In the genomic region with DNA sequence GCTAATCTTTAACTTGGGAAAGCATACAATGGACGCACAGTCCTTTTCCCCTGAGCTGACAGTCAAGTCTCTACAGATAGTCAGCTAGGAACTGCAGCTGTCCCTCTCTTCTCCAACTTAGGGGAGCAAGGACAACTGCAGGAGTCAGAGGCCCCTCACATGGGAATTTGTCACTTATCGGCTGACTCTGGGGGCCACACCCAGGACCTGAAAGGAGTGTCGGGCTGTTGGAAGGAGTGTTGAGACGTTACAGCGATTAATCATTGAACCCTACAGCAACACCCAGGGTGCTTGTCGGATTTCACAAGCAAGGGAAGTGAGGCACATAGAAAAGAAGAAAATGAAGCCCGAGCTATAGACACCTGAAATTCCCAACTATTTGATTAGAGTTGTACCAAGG, we compare ENCODE assay signal across 24 mouse cellular contexts. TPM values are rescaled to one million over a fixed set of nuclear protein-coding genes. Genes with fewer than 3 reads are reported as not detected.
A peak's percentile ranks its signal among the peaks of the same experiment; 100 is the strongest.
DNase-seq lines count a peak whose midpoint lies in the region; ATAC-seq and TF ChIP-seq lines count a peak whose summit lies in the region.
"Had no signal": no experiment of that assay in that cellular context is flagged by ENCODE, and none has a peak within 500 bp of the region (broad histone marks: within the 10 kb centered on the region; RNA-seq: fewer than 3 reads in every experiment).

No protein-coding gene starts in this region.

- H3K27ac ChIP-seq in kidney, embryonic 15.5 days = no peak overlapping the region
- no peak overlapping the region for H3K27ac ChIP-seq in MEL (ENCODE audit: control insufficient read depth, low read depth, low read length)
- peak overlapping the region; percentile 64 for H3K27ac ChIP-seq in intestine, embryonic 16.5 days (ENCODE audit: low read length)
- H3K27ac ChIP-seq in stomach, embryonic 16.5 days (ENCODE audit: low read length) = no peak overlapping the region
- H3K27ac ChIP-seq: embryonic facial prominence, embryonic 10.5 days; forebrain, embryonic 13.5 days; gastrocnemius, adult 2 months; hindbrain, embryonic 15.5 days had no signal

- WGBS in kidney, embryonic 15.5 days = 52% methylated on average over 7 of the region's 7 CpGs
- 40% methylated on average over 7 of the region's 7 CpGs for WGBS in intestine, embryonic 16.5 days
- 46% methylated on average over 7 of the region's 7 CpGs for WGBS in stomach, embryonic 16.5 days

- no peak for TF ChIP-seq EP300 in MEL (IDR thresholded peaks at IDR 0.05; ENCODE audit: low read depth in 1 of 2, low read length in 2 of 2)

- no peak for ATAC-seq in kidney, embryonic 15.5 days (replicated peaks; ENCODE audit: low FRiP score)
- peak; percentile 87 for ATAC-seq in intestine, embryonic 16.5 days
- peak; percentile 50; the same call in 1 of the 2 replicates for ATAC-seq in stomach, embryonic 16.5 days (ENCODE audit: insufficient read depth, low FRiP score)
- ATAC-seq: CD4-positive, CD25-positive, alpha-beta regulatory T cell, adult 4 months; forebrain, embryonic 13.5 days; Patski had no signal

- peak overlapping the region; percentile 10; the same call in 1 of the 2 replicates for H3K4me2 ChIP-seq in kidney, embryonic 15.5 days
- H3K4me2 ChIP-seq in intestine, embryonic 16.5 days (ENCODE audit: low read depth, low read length) = peak overlapping the region; percentile 26; the same call in 1 of the 2 replicates
- no peak overlapping the region for H3K4me2 ChIP-seq in stomach, embryonic 16.5 days (ENCODE audit: low read depth, low read length)
- H3K4me2 ChIP-seq: forebrain, embryonic 13.5 days; heart, embryonic 12.5 days; hindbrain, embryonic 15.5 days had no signal

- no peak for TF ChIP-seq CTCF in MEL (IDR thresholded peaks at IDR 0.05 in 2 of 3, conservative IDR thresholded peaks at IDR 0.05 in 1 of 3; ENCODE audit: control insufficient read depth in 1 of 3, insufficient read depth in 1 of 3, low read depth in 2 of 3, low read length in 3 of 3, poor library complexity in 1 of 3, severe bottlenecking in 1 of 3)

- no peak for TF ChIP-seq RAD21 in MEL (IDR thresholded peaks at IDR 0.05; ENCODE audit: low read depth, low read length)

- H3K9me3 ChIP-seq in kidney, embryonic 15.5 days (replicated peaks) = no peaks in the 10 kb centered on the region
- no peaks in the 10 kb centered on the region for H3K9me3 ChIP-seq in MEL (replicated peaks; ENCODE audit: insufficient read depth, low read length)
- no peaks in the 10 kb centered on the region for H3K9me3 ChIP-seq in intestine, embryonic 16.5 days (ENCODE audit: control insufficient read depth, low read length)
- no peaks in the 10 kb centered on the region for H3K9me3 ChIP-seq in stomach, embryonic 16.5 days (replicated peaks; ENCODE audit: control insufficient read depth, low read length)
- H3K9me3 ChIP-seq: embryonic facial prominence, embryonic 10.5 days; forebrain, embryonic 13.5 days; G1E; heart, embryonic 12.5 days; hindbrain, embryonic 15.5 days had no signal

- peaks cover 40% of the 10 kb centered on the region for H3K4me1 ChIP-seq in kidney, embryonic 15.5 days
- H3K4me1 ChIP-seq in MEL (ENCODE audit: control insufficient read depth in 1 of 2, insufficient read depth in 2 of 2, low read length in 2 of 2) = peaks cover 8 to 32% of the 10 kb centered on the region in 2 experiments
- peaks cover 26% of the 10 kb centered on the region for H3K4me1 ChIP-seq in intestine, embryonic 16.5 days (ENCODE audit: control insufficient read depth, insufficient read depth, low read length)
- peaks cover 25% of the 10 kb centered on the region for H3K4me1 ChIP-seq in stomach, embryonic 16.5 days (ENCODE audit: control insufficient read depth, insufficient read depth, low read length)

- no peaks in the 10 kb centered on the region for H3K79me2 ChIP-seq in MEL (ENCODE audit: control insufficient read depth, insufficient read depth, low read length, poor library complexity)

- 0 out of 2 replicates have a peak, but pooled peaks cover 3% of the 10 kb centered on the region for H3K36me3 ChIP-seq in kidney, embryonic 15.5 days
- peaks cover 0 to 17% of the 10 kb centered on the region in 2 experiments; a peak in 2 of 4 replicates for H3K36me3 ChIP-seq in MEL (ENCODE audit: control insufficient read depth in 1 of 2, insufficient read depth in 2 of 2, low read length in 2 of 2)
- H3K36me3 ChIP-seq in intestine, embryonic 16.5 days (ENCODE audit: control insufficient read depth, insufficient read depth, low read length) = no peaks in the 10 kb centered on the region
- H3K36me3 ChIP-seq in stomach, embryonic 16.5 days (ENCODE audit: control insufficient read depth, insufficient read depth, low read length) = no peaks in the 10 kb centered on the region
- H3K36me3 ChIP-seq: embryonic facial prominence, embryonic 10.5 days; G1E; heart, embryonic 12.5 days; hindbrain, embryonic 15.5 days had no signal

- no peak for DNase-seq in kidney, adult 9 months
- peak; percentile 35 for DNase-seq in MEL (ENCODE audit: low read depth, low spot score)
- no peak for DNase-seq in thymus, postnatal 14 days
- no peak for DNase-seq in adipocyte (ENCODE audit: low spot score)
- no peak for DNase-seq in adrenal gland, adult 18-20 months (ENCODE audit: low spot score in 2 of 2)
- DNase-seq: adrenal gland, postnatal 10 days; B cell, adult 2 months; cerebellum, adult 11 months; cerebellum, adult 9-11 months; cerebellum, postnatal 36 days; gastrocnemius, adult 2 months; gastrocnemius, postnatal 25 days; heart, postnatal 36 days had no signal

- no peak overlapping the region for H3K9ac ChIP-seq in kidney, embryonic 15.5 days
- no peak overlapping the region for H3K9ac ChIP-seq in MEL (ENCODE audit: control insufficient read depth, low read depth, low read length, poor library complexity, severe bottlenecking)
- H3K9ac ChIP-seq in intestine, embryonic 16.5 days (ENCODE audit: low read depth, low read length) = no peak overlapping the region
- H3K9ac ChIP-seq in stomach, embryonic 16.5 days (ENCODE audit: low read length) = no peak overlapping the region
- H3K9ac ChIP-seq: forebrain, embryonic 13.5 days; heart, embryonic 12.5 days; hindbrain, embryonic 15.5 days had no signal

- no peak overlapping the region for H3K4me3 ChIP-seq in kidney, embryonic 15.5 days (replicated peaks)
- no peak overlapping the region for H3K4me3 ChIP-seq in MEL (ENCODE audit: control insufficient read depth in 1 of 2, insufficient read depth in 1 of 2, low read depth in 2 of 2, low read length in 2 of 2)
- H3K4me3 ChIP-seq in intestine, embryonic 16.5 days (ENCODE audit: low read length) = no peak overlapping the region
- no peak overlapping the region for H3K4me3 ChIP-seq in stomach, embryonic 16.5 days (replicated peaks; ENCODE audit: low read length)
- H3K4me3 ChIP-seq: embryonic facial prominence, embryonic 10.5 days; forebrain, embryonic 13.5 days; gastrocnemius, adult 2 months; heart, embryonic 12.5 days; hindbrain, embryonic 15.5 days had no signal

- no peaks in the 10 kb centered on the region for H3K27me3 ChIP-seq in kidney, embryonic 15.5 days
- H3K27me3 ChIP-seq in MEL (ENCODE audit: control insufficient read depth in 1 of 2, insufficient read depth in 2 of 2, low read length in 2 of 2) = no peaks in the 10 kb centered on the region
- H3K27me3 ChIP-seq in intestine, embryonic 16.5 days (replicated peaks; ENCODE audit: control insufficient read depth, insufficient read depth, low read length) = no peaks in the 10 kb centered on the region
- H3K27me3 ChIP-seq in stomach, embryonic 16.5 days (ENCODE audit: control insufficient read depth, insufficient read depth, low read length) = no peaks in the 10 kb centered on the region
- H3K27me3 ChIP-seq: heart, embryonic 12.5 days; hindbrain, embryonic 15.5 days; Patski had no signal

- no peak for TF ChIP-seq POLR2A in MEL (IDR thresholded peaks at IDR 0.05; ENCODE audit: control insufficient read depth in 1 of 2, insufficient read depth in 1 of 2, low read depth in 1 of 2, low read length in 2 of 2, poor library complexity in 1 of 2)

TF ChIP-seq in MEL, 35 proteins besides CTCF, POLR2A, EP300 and RAD21 (continues in another document):
- TF ChIP-seq CHD2 (IDR thresholded peaks at IDR 0.05; ENCODE audit: low read length) (no peak), ZKSCAN1 (IDR thresholded peaks at IDR 0.05; ENCODE audit: low read depth, low read length) (no peak), SMC3 (IDR thresholded peaks at IDR 0.05; ENCODE audit: low read depth, low read length) (no peak), ELF1 (IDR thresholded peaks at IDR 0.05; ENCODE audit: low read depth, low read length) (no peak), JUND (IDR thresholded peaks at IDR 0.05; ENCODE audit: low read depth, low read length) (no peak), GATA1 (IDR thresholded peaks at IDR 0.05; ENCODE audit: low read depth, low read length) (peak; percentile 6; the same call in 1 of the 2 replicates), BHLHE40 (IDR thresholded peaks at IDR 0.05; ENCODE audit: borderline replicate concordance, low read depth, low read length) (no peak), TAL1 (IDR thresholded peaks at IDR 0.05; ENCODE audit: low read length) (no peak), USF1 (IDR thresholded peaks at IDR 0.05; ENCODE audit: low read depth, low read length) (no peak), USF2 (IDR thresholded peaks at IDR 0.05; ENCODE audit: borderline replicate concordance in 1 of 2, insufficient read depth in 1 of 2, low read depth in 1 of 2, low read length in 2 of 2) (no peak), GABPA (IDR thresholded peaks at IDR 0.05; ENCODE audit: low read depth, low read length) (no peak), MYC (IDR thresholded peaks at IDR 0.05; ENCODE audit: low read depth, low read length) (no peak), MAFK (IDR thresholded peaks at IDR 0.05; ENCODE audit: borderline replicate concordance, low read depth, low read length) (no peak)

RNA-seq across cellular contexts. Expression of a gene that starts 12.6 kb away (rescaled TPM):
- polyA plus RNA-seq in kidney, embryonic 15.5 days (2015; fragmentation: Nextera tagmentation; extraction: Ambion mirVana) = 40.4 and 41.4 TPM in 2 replicates
- total RNA-seq in MEL (2012; rRNA removed) = 0.23 and 0.27 TPM in 2 replicates
- polyA plus RNA-seq in MEL (2012; ENCODE audit: insufficient read depth in 1 of 2, insufficient read length in 2 of 2, low read depth in 1 of 2, low replicate concordance in 2 of 2, missing spikeins in 1 of 2) = under 1 TPM in 1 of 2 experiments, not detected in 1; 0.77 TPM
- polyA plus RNA-seq in intestine, embryonic 16.5 days (2015; fragmentation: Nextera tagmentation; extraction: Ambion mirVana) = 80.0 and 89.5 TPM in 2 replicates
- 24.5 and 29.8 TPM in 2 replicates for polyA plus RNA-seq in stomach, embryonic 16.5 days (2015; fragmentation: Nextera tagmentation; extraction: Ambion mirVana)
- 100 to 1,000 TPM in 1 of 2 experiments, 10 to 100 TPM in 1; 64.8 to 124 TPM for total RNA-seq in adrenal gland, adult 18-20 months (2021)
- total RNA-seq: granulocyte monocyte progenitor cell, adult 5-6 weeks had no signal
- polyA plus RNA-seq: G1E had no signal

RNA-seq across cellular contexts. Expression of a gene that starts 55.3 kb away (rescaled TPM):
- polyA plus RNA-seq in kidney, embryonic 15.5 days (2015; fragmentation: Nextera tagmentation; extraction: Ambion mirVana) = 15.4 and 19.4 TPM in 2 replicates
- total RNA-seq in MEL (2012; rRNA removed) = 11.7 and 12.0 TPM in 2 replicates
- 10 to 100 TPM in 1 of 2 experiments, not detected in 1; 19.0 TPM for polyA plus RNA-seq in MEL (2012; ENCODE audit: insufficient read depth in 1 of 2, insufficient read length in 2 of 2, low read depth in 1 of 2, low replicate concordance in 2 of 2, missing spikeins in 1 of 2)
- 13.8 and 15.0 TPM in 2 replicates for polyA plus RNA-seq in intestine, embryonic 16.5 days (2015; fragmentation: Nextera tagmentation; extraction: Ambion mirVana)
- polyA plus RNA-seq in stomach, embryonic 16.5 days (2015; fragmentation: Nextera tagmentation; extraction: Ambion mirVana) = 14.6 and 18.7 TPM in 2 replicates
- total RNA-seq in adrenal gland, adult 18-20 months (2021) = 10 to 100 TPM; 13.3 to 18.1 TPM

Comparison
In these comparisons a context has a peak if more than half of its experiments do, and no peak if none do; other contexts are left out.
1. RNA of a gene that starts 12.6 kb away (polyA plus RNA-seq): 80.0 to 89.5 TPM in intestine, embryonic 16.5 days, 40.4 to 41.4 TPM in kidney, embryonic 15.5 days and 24.5 to 29.8 TPM in stomach, embryonic 16.5 days; 0.77 TPM in MEL; every median in the first group is over 10 times any median in the second.